Mouse (Mus musculus): ENCODE measurements at regions not wholly inside any gene's neighbourhood (a gene's known extent, or its start where the extent isn't known, plus 50 kb on each side); places are given as distances from the start of the nearest gene placed in this dataset.

DNA sequence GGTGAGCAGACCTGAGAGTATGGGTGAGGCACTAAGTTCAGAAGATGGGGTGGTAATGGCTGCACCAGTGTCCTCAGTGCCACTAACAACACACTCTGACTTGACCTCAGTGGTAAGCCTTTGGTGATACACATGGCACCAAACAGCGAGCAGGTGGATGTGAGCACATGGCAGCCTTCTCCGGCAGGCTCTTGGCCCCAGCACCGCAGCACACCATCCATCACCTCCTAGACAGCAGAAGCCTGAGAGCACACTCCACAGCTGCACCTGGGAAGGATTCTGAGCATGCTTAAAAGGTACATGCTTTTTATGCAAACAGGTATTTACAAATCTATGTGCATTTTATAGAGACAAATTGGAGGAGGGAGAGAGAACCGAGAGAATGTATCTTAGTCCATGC is 223.7 kb downstream of the Lpin1 start:
- TF ChIP-seq CTCF (IDR thresholded peaks at IDR 0.05; ENCODE audit: control insufficient read depth, insufficient read depth, insufficient replicate concordance, low read depth, low read length) (no peak), POLR2A (IDR thresholded peaks at IDR 0.05; ENCODE audit: control insufficient read depth, low read depth, low read length) (no peak)
